Mouse (Mus musculus) A20 (cell line): ENCODE measurements around the gene Mybbp1a.
"Not testable (repeated sequence)": the region's sequence is repeated elsewhere in the genome, so short reads cannot be mapped to it uniquely, and the experiment has no call there.

Experiments used
- DNase-seq: peaks from one replicate; pipeline ENCODE4 v3.0.0-alpha.2; 2011; ENCODE audit warnings: low read depth, low spot score

Mybbp1a gene

GRCm38 (mm10) chr11:72413016-72413415 lies 28.1 kb upstream of the Mybbp1a start:
- no peak for DNase-seq

GRCm38 (mm10) chr11:72413601-72414190 lies 27.5 kb upstream of the Mybbp1a start:
- no peak for DNase-seq

GRCm38 (mm10) chr11:72415155-72415554 lies 26.0 kb upstream of the Mybbp1a start:
- no peak for DNase-seq

- DNase-seq, result no peak
These were observed 24.5 kb upstream of the Mybbp1a start for GRCm38 (mm10) chr11:72416666-72417065.

GRCm38 (mm10) chr11:72417376-72417775 lies 23.8 kb upstream of the Mybbp1a start:
- no peak for DNase-seq

- no peak for DNase-seq
These were observed 22.9 kb upstream of the Mybbp1a start for GRCm38 (mm10) chr11:72418227-72418626.

- no peak for DNase-seq
These were observed 22.1 kb upstream of the Mybbp1a start for GRCm38 (mm10) chr11:72419006-72419405.

- DNase-seq, result no peak
These were observed 20.6 kb upstream of the Mybbp1a start for GRCm38 (mm10) chr11:72420460-72421122.

- DNase-seq, result peak; percentile 56
These were observed 19.5 kb upstream of the Mybbp1a start for GRCm38 (mm10) chr11:72421518-72422278.

- no peak for DNase-seq
These were observed 17.5 kb upstream of the Mybbp1a start for GRCm38 (mm10) chr11:72423686-72424085.

GRCm38 (mm10) chr11:72425201-72425600 lies 16.0 kb upstream of the Mybbp1a start:
- no peak for DNase-seq

GRCm38 (mm10) chr11:72426884-72427283 lies 14.3 kb upstream of the Mybbp1a start:
- peak; percentile 30 for DNase-seq

- peak; percentile 90 for DNase-seq
These were observed 12.5 kb upstream of the Mybbp1a start for GRCm38 (mm10) chr11:72428694-72429093.

GRCm38 (mm10) chr11:72429288-72429690 lies 11.9 kb upstream of the Mybbp1a start:
- peak; percentile 91 for DNase-seq

GRCm38 (mm10) chr11:72430311-72431068 lies 10.7 kb upstream of the Mybbp1a start:
- DNase-seq, result not testable (repeated sequence)

GRCm38 (mm10) chr11:72434963-72435693 lies 6.0 kb upstream of the Mybbp1a start, which contains the start of gene Ggt6:
Ggt6 (plus strand) TSS chr11:72435526.
- no peak for DNase-seq

- DNase-seq, result no peak
These were observed 5.5 kb upstream of the Mybbp1a start for GRCm38 (mm10) chr11:72435694-72436045.

GRCm38 (mm10) chr11:72436271-72436670 lies 4.9 kb upstream of the Mybbp1a start:
- DNase-seq, result no peak

- no peak for DNase-seq
These were observed 4.2 kb upstream of the Mybbp1a start for GRCm38 (mm10) chr11:72436756-72437650.

- no peak for DNase-seq
These were observed 2.7 kb upstream of the Mybbp1a start for GRCm38 (mm10) chr11:72438411-72438810.
